Mouse (Mus musculus) embryo, embryonic 10.5 days (tissue): ENCODE results near the gene Baz1b.

Experiments used
- DNase-seq: peaks from one replicate; pipeline ENCODE4 v3.0.0-alpha.2; 2015; ENCODE audit warnings: low spot score

Gene Baz1b

DNA sequence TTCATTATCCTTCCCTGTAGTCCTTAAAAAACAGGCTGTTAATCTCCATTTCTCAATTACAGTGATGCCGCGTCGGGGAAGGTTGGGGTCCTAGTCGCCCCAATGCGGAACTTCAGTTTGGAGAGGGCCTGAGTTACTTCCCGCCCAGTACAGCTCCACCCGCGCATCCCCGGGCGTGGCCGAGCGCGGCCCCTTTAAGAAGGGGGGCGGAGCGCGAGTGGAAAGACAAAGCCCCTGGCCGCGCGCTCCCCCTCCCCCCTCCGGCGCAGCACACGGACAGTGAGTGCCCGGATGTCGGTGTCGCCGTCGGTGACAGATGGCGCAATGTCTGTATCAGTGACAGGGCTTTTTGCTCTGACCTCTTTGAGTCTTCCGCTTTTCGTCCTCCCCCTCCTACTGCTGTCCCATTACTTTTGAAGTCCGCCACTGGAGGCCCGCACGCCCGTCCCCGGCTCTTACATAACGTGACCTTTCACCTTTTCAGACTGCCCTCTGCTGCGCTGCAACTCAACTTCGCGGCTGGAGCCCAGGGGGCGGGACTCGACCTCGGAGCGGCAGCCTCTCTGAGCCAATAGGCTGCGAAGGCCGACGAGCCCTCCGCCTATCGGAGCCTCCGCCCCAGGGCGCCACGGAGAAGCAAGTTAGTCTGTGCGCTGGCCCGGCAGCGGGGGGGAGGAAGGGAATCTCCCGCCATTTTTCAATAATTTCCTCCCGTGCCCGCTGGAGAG, at the start of gene Baz1b:
TSS of gene Baz1b (plus strand) at position 644 of the 728 bp plus-strand sequence.
- peak; percentile 98 for DNase-seq

DNA sequence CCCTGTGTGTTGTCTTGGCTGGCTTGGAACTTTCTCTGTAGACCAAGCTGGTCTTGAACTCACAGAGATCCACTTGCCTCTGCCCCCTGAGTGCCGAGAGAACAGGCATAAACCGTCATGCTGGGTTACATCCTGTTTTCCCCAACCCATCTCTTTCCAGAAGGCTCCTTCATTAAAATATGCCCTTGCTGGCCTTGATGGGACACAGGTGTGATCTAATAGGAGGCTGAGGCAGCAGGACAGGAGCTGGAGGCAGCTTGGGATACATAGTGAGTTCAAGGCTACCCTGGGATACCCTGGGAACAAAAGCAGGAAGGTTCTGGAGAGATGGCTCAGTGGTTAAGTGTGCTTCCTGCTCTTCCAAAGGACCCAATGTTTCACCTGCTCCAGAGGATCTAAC, 47.2 kb upstream of the Baz1b start:
- DNase-seq = no peak

DNA sequence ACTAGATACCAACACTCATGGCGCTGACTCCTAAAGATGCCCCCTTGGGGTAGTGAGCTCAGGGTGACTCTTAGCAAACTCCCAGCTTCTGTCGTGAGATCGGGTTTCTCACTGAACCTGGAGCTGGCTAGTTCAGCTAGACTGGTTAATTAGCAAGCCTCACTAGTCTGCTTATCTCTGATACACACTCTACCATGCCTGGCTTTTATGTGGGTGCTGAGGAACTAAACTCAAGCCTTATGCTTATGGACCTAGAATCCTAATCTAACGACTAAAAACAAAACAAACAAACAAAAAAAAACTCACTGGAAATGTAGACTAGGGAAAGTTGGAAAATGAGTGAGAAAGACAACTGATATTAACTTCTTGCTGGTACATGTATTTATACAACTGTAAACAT, 42.6 kb upstream of the Baz1b start:
- no peak for DNase-seq

DNA sequence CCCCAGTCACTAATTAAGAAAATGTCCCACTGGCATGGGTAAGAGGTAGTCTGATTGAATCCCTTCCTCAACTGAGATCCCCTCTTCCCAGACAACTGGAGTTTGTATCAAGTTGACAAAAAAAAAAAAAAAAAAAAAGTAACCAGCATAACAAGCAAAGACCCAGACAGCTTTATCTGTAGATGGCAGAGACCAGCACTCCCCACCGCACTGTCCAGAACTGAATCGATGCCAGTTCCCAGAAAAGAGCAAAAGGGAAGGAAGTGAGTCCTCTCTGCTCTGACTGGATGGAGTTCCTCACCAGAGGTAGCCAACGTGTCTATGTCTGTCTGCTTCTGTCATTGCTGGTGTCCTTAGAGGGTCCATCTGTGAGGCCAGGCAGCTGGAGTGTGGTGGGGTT, 41.5 kb upstream of the Baz1b start:
- DNase-seq = no peak

DNA sequence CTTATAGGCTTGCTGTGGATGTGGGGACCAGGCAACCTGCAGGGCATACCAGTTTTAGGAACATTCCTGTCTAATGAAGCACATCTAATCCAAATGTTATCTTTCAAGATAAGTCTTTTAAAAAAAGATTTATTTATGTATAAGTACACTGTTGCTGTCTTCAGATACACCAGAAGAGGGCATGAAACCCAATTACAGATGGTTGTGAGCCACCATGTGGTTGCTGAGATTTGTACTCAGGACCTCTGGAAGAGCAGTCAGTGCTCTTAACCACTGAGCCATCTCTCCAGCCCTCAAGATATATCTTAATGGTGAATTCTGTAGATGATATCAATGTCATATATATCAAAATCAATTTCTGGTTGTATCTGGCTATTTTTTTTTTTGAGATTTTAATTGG, 41.1 kb upstream of the Baz1b start:
- no peak for DNase-seq

DNA sequence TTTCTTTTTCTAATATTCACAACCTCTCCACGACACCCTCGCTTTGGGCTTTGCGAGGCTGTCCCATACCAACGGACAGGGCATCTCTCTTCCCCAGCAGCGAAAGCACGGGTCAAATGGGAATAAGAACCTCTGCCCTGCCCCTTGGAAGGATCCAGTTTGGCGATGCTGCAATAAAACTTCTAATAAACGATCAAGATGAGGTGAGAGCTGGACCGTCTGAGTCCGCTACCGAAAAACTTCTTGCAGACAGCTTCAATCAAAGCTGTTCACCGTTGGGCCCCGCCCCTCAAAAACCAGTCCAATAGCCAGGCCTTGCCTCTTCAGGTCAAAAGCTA, 38.4 kb upstream of the Baz1b start:
- DNase-seq = no peak

DNA sequence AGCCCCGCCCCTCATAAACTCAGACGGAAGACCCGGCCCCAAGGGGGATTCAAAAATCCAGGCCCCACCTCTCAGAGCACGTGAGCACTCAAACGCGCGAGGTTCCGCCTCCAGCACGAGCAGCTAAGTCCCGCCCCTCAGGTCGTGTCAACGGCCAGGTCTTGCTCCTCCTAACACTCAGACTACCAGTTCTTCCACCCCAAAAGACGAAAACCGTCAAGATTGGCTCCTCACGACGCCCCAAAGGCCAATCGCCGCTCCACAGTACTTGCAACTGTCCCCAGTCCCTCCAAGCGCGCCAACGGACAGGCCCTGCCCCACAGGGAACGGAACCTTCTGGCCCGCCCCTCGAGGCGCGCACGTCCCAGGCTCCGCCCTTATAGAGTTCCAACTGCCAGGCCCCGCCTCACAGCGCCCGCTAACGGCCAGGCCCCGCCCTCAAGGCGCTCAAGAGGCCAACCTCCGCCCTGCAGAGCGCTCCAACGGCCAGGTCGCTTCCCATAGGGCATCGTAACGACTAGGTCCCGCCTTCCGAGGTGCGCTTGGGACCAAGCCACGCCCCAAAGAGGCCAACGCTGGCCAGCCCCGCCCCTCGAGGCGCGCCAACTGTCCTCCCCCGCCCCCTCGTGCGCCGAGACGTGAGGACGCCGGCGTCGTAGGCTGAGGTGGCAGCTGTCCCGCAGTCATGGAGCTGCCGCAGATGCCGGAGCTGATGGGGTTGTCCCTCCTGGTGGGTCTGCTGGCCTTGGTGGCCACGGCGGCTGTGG, 37.8 kb upstream of the Baz1b start, which contains the start of gene Tbl2:
TSS of gene Tbl2 (plus strand) at position 605 of the 767 bp plus-strand sequence.
- DNase-seq = peak; percentile 100

DNA sequence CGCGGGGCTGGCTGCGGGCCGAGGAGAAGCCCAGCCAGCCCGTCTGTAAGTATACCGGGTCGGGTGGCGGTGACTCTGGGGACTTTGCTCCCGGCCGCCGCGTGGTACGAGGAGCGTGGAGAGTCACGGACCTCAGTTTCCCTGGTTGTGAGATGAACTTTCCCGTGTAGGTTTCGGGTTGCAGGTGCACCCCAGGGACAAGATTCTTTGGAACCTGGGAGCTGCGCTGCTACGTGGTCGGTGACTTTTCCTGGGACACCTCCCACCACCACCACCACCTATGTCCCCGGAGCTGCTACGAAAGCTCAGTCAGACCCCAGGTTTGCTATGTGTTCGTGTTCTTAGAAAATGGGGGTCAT, 37.3 kb upstream of the Baz1b start:
- no peak for DNase-seq

DNA sequence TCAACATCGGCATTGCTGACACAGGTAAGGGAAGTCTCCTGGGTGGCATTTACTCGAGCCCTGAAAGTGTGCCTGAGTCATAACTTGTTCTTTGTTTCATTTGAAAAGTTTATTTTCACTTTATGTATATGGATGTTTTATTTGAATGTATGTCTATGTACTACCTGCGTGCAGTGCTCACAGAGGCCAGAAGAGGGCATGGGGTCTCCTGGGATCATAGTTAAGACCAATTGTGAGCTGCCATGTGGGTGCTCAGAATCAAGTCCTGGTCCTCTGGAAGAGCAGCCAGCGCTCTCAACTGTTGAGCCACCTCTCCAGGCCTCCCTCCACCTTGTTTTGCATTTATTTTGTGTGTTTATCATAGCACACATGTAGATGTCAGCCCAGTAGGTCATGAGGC, 30.6 kb upstream of the Baz1b start:
- DNase-seq = no peak

DNA sequence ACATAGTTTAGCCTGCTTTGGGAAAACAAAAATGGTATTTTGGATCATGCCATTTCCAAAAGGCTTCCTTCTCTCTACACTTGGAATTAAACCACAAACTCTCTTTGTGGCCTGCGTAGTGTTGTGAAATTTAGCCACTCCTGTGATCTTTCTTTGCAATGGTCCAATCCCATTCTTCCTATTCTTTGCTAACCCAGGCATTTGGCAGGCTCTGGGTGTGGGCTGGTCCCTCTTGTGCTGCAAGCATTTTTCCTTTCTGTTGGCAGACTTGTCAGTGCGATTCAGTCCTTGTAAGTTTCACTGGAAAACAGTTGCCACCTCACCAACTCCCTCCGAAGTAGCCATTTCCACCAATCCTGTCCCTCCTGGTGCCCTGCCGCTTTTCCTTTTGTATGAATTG, 25.8 kb upstream of the Baz1b start:
- DNase-seq = no peak

DNA sequence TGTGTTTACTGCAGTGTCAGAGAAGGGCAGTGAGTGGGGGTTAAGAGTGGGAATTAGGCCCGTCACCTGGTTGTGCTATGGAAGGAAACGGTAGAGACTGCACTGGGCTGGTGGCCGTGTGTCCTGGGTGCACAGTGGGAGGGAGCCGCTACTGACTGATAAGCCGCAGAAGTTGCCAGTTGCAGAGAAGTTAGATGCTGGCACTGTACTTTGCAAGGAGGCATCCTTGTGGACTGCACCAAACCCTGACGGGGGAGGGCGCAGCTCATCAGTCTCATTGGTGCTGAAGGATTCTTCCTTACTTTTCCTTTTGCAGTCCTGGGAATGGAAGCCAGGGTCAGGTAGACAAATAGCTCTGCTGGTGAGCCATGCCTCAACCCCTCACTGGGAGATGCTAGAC, 25.4 kb upstream of the Baz1b start:
- no peak for DNase-seq

DNA sequence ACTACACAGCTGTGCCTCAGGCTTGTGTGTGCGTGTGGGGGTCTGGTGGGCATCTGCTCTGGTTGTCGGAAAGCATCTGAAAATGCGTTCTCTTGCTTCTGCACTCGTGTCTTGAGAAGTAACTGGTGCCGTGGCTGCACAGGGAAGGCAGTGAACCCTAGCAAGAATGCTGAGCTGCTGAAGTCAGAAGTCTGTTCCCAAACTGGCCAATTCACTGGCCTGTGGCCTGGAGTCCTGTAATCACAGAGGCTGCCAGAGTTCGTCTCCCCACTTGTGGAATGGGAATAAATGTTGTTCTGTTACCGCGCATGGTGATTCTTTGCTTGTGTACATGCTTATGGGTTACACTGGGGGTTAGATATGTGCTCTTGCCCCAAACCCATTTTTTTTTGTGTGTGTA, 24.7 kb upstream of the Baz1b start:
- DNase-seq = no peak

DNA sequence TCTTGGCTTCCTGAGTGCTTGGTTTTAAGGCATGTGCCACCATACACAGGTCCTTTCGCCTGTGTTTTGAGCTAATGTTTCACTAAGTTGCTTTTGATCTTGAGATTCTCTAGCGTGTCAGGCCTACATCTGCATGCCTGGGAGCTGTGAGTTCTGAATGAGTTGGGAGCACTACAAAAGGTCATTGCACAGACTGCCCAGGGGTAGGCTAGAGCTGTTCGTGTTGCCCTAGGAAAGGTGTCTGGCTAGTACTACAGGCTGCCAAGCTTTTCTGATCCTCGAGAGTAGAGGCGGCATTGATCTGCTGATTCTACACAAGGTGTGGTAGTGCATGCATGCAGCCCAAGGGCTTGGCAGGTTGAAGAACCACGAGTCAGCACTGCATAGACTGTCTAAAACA, 24.2 kb upstream of the Baz1b start:
- DNase-seq = no peak

DNA sequence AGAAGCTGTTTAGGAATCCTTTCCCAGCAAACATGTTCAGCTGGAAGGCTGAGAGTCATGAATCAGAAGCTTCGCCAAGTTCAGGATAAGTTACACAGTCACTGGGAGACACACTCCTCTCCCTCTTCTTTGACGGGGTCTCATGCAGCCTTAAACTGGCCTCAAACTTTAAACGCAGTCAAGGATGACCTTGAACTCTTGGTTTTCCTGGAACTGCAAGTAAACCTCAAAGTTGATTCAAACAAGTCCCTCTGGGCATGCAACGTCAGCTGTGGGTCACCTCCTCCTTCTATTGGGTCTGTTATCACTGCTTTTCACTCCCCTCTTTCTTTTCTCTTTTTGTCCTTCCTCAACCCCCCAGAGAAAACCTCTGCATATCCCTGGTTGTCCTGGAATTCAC, 20.2 kb upstream of the Baz1b start:
- no peak for DNase-seq

DNA sequence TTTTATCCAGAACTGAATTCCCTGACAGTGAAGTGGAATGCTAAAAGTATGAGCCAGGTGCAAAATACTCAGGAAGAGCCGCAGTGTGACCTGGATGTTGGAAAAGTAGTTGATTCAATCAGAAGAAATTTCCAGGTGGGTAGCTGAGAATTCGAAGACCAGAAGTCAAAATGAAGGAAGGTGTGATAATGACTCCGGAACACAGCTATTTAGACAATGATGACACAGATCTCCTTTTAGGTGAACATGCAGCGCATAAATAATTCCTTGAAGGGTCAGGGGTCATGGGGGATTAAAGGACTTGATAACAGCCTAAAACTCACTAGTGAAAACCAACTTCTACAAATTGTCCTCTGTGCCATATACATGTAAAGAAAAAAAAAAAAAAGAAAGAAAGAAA, 19.6 kb upstream of the Baz1b start:
- no peak for DNase-seq

DNA sequence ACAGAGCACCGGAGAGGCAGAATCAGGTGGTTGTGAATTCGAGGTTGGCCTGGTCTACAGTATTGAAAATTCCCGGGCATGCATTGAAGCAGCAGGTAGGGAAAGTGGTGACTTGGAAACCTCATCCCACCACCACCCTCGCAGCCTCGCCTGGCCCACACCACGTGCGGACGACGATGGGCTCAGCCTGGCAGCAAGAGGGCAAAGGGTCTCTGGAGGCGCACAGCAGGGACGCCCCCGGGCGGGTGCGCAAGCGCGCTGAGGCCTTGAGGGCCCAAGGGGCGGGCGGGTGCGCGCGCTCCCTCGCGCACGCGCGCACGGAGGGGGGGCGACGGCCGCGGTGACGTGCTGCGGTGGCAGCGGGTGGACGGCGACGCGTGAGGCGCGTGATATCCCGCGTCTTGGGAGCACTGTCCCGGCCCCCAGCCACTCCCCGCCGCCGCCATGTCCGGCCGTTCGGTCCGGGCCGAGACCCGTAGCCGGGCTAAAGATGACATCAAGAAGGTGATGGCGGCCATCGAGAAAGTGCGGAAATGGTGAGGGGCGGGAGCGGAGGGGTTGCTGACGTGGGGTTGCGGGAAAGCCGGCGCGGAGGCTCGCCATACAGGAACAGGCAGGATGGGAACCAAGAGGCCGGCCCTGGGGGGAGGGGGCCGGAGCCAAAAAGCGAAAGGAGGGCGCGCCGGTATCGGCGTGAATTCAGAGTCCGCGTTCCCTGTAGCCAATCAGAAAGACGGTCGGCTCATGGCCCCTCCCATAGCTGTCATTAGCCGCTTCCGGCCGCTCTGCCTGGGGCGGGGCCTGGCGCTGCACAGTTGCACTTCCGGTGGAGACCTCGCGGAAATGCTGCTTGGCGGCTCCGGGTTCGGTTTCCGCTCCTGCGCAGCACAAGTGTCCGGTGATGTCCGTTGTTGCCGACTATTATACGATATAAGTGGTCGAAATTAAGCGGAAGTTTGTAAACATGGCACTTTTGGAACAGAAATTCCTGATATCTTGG, 18.7 kb upstream of the Baz1b start, which contains the start of gene Bcl7b:
TSS of gene Bcl7b (plus strand) at position 221 of the 1,000 bp plus-strand sequence.
- peak; percentile 97 for DNase-seq

DNA sequence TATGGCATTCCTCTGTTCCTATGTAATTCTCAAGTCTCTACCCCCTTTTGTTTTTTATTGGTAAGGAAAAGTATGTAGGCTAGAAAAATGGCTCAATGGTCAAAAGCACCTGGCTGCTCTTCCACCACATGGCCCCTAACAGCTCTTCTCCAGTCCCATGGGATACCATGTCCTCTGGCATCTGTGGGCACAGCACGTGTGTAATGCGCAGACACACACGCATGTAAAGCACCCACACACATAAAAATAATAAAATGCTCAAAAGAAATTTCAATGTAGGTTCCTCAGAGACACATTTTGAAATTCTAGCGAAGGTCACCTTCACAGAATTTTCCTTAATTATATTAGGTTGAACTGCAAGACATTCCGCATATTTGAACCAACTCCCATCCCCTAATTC, 17.6 kb upstream of the Baz1b start:
- DNase-seq = no peak

DNA sequence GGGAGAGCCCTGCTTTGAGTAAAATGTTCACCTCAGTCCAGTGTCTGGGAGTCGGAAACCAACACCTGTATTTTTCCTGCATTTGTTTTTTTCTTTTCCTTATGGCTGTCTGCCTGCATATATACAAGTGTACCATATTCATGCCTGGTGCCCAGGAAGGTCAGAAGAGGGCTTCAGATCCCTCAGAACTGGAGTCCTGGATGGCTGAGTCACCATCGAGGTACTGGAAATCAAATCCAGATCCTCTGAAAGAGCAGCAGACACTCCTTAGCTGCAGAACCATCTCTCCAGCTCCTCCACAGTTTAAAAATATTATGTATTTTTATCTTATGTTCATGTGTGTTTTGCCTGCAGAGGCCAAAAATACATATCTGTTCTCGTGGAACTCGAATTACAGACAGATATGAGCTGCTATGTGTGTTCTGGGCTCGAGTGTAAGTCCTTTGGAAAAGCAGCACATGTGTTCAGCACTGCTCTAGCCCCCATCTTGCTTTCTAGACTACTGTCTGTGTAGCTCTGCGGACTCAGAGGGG, 15.3 kb upstream of the Baz1b start:
- no peak for DNase-seq

DNA sequence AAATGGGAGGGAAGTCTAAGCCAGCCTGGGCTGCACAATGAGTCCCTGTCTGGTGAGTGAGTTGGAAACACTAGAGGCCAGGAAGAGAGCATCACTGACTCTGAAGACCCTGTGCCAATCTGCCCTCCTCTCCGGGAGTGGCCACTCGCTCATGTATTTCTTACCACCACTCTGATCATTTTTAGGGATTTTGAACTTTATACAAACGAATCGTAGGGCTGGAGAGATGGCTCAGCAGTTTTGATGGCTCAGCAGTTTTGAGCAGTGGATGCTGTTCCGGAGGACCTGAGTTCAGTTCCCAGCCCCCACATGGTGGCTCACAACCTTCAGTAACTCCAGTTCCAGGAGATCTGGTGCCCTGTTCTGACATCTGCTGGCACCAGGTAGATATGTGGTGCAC, 14.1 kb upstream of the Baz1b start:
- no peak for DNase-seq

DNA sequence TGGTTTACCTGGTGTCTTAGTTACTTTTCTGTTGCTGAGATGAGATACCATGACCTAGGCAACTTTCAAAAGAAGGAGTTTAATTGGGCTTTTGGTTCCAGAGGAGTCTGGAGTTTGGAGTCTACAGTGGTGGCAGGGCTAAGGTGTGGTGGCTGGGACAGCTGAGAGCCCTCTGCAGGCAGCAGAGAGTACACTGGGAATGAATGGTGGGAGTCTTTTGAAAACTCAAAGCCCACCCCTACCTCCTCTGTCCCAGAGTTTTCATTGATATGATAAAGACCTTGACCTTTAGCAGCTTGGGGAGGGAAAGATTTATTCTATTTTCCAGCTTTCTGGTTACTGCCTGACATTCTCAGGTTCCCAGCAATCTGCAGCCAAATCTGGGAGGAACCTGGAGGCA, 12.0 kb upstream of the Baz1b start:
- no peak for DNase-seq

DNA sequence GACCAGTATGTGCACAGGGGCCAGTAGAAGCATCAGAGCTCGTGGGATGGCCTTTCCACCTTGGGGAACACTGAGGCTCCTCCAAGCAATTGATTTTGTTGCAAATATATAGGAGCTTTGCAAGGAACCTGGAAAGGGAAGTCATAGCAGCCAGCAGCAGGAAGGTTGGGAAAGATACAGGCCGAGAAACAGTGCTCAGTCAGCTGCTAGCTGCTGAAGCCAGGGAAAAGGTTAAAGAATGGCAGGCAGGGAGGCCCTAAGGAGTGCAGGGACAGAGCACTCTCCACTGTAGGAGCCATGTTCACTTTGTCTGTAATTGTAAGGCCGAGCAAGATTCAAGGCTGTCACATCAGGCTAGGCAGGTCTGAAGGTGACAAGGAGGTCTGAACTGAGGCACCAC, 8.5 kb upstream of the Baz1b start:
- DNase-seq = no peak

DNA sequence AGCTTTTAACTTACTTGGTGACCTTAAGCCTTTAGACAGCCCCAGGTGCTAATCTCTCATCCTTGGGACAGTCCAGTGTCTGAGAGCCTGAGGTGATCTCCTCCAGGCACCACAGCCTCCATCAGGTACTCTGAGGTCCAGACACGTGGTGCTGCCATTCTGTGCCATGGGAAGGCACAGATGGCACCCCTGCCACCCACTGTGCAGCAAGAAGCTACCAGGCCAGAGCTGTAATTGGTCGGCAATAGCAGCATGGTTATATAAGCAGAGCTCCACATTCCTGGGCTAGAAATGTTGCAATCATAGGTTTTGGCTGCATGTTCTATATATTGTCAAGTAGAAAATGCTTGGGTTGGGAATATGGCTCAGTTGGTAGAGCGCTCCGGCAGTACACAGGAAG, 8.1 kb upstream of the Baz1b start:
- DNase-seq = no peak
